Mouse (Mus musculus): Measurements from ENCODE around the gene Slit3. TPM values are rescaled to one million over a fixed set of nuclear protein-coding genes. Genes with fewer than 3 reads are reported as not detected.

The Slit3 gene
- polyA plus RNA-seq, 1 experiment: 0.04 TPM

DNA sequence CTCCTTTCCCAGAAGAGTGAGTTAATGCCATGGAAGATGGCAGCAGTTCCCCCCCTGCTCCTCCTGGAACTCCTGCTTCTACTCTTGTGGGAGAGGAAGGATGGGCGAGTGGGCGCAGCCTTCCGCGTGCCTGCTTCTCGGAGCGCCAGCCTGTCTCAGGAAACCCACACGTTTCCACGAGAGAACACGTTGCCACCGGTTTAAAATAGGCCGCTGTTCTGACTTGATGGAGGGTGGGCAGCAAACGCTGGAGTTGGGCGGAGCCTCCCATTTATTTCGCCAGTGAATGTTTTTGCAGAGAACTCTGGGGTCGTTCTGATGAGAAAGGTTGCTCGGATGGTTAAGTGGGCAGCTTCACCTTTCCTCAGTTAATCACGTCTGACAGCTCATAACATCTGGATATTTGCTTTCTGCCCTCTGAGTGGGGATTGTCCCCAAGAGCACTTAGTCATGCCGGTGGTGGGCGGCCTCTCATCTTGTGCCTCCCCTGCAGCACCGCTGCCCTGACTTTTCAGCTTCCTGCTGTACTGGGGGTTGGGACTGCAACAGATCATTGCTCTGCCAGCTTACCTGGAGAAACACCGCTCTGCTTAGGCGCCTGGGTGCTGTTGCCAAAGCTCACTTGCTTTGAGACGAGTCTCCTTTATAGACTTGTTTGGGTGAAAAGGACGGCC, 57.3 kb downstream of the Slit3 start:
- TF ChIP-seq GATA1 (IDR thresholded peaks at IDR 0.05; ENCODE audit: borderline replicate concordance, low read length) (no peak), FLI1 (IDR thresholded peaks at IDR 0.05; ENCODE audit: low read length) (no peak)
- Histone ChIP-seq H3K27me3 (replicated peaks) (no peaks in the 10 kb centered on the region), H3K4me3 (replicated peaks) (no peak overlapping the region), H3K36me3 (replicated peaks; ENCODE audit: low read length) (no peaks in the 10 kb centered on the region), H3K4me1 (no peaks in the 10 kb centered on the region), H3K9me3 (no peaks in the 10 kb centered on the region)

- no peak overlapping the region for H3K4me3 ChIP-seq (replicated peaks)
- H3K4me1 ChIP-seq: no peaks in the 10 kb centered on the region
- no peaks in the 10 kb centered on the region for H3K36me3 ChIP-seq (replicated peaks; ENCODE audit: low read length)
- H3K27me3 ChIP-seq (replicated peaks): no peaks in the 10 kb centered on the region
- no peaks in the 10 kb centered on the region for H3K9me3 ChIP-seq
- TF ChIP-seq GATA1 (IDR thresholded peaks at IDR 0.05; ENCODE audit: borderline replicate concordance, low read length): no peak
- TF ChIP-seq FLI1 (IDR thresholded peaks at IDR 0.05; ENCODE audit: low read length): no peak
These were observed 58.3 kb downstream of the Slit3 start for GRCm38 (mm10) chr11:35179305-35179704.

- no peak for TF ChIP-seq FLI1 (IDR thresholded peaks at IDR 0.05; ENCODE audit: low read length)
- no peak for TF ChIP-seq GATA1 (IDR thresholded peaks at IDR 0.05; ENCODE audit: borderline replicate concordance, low read length)
- H3K27me3 ChIP-seq (replicated peaks): no peaks in the 10 kb centered on the region
- no peaks in the 10 kb centered on the region for H3K36me3 ChIP-seq (replicated peaks; ENCODE audit: low read length)
- H3K4me1 ChIP-seq: no peaks in the 10 kb centered on the region
- no peaks in the 10 kb centered on the region for H3K9me3 ChIP-seq
- H3K4me3 ChIP-seq (replicated peaks): no peak overlapping the region
These were observed 61.9 kb downstream of the Slit3 start for GRCm38 (mm10) chr11:35182887-35183286.

GRCm38 (mm10) chr11:35194826-35195225, 73.8 kb downstream of the Slit3 start:
- Histone ChIP-seq H3K36me3 (replicated peaks; ENCODE audit: low read length) (no peaks in the 10 kb centered on the region), H3K4me3 (replicated peaks) (no peak overlapping the region), H3K27me3 (replicated peaks) (no peaks in the 10 kb centered on the region), H3K9me3 (no peaks in the 10 kb centered on the region; the same call in 1 of the 2 replicates), H3K4me1 (no peaks in the 10 kb centered on the region)
- TF ChIP-seq FLI1 (IDR thresholded peaks at IDR 0.05; ENCODE audit: low read length): no peak
- TF ChIP-seq GATA1 (IDR thresholded peaks at IDR 0.05; ENCODE audit: borderline replicate concordance, low read length): no peak

- TF ChIP-seq GATA1 (IDR thresholded peaks at IDR 0.05; ENCODE audit: borderline replicate concordance, low read length) (no peak), FLI1 (IDR thresholded peaks at IDR 0.05; ENCODE audit: low read length) (no peak)
- H3K27me3 ChIP-seq (replicated peaks): no peaks in the 10 kb centered on the region
- H3K9me3 ChIP-seq: no peaks in the 10 kb centered on the region; the same call in 1 of the 2 replicates
- H3K4me1 ChIP-seq: no peaks in the 10 kb centered on the region
- no peaks in the 10 kb centered on the region for H3K36me3 ChIP-seq (replicated peaks; ENCODE audit: low read length)
- H3K4me3 ChIP-seq (replicated peaks): no peak overlapping the region
These were observed 75.8 kb downstream of the Slit3 start for GRCm38 (mm10) chr11:35196777-35197176.

DNA sequence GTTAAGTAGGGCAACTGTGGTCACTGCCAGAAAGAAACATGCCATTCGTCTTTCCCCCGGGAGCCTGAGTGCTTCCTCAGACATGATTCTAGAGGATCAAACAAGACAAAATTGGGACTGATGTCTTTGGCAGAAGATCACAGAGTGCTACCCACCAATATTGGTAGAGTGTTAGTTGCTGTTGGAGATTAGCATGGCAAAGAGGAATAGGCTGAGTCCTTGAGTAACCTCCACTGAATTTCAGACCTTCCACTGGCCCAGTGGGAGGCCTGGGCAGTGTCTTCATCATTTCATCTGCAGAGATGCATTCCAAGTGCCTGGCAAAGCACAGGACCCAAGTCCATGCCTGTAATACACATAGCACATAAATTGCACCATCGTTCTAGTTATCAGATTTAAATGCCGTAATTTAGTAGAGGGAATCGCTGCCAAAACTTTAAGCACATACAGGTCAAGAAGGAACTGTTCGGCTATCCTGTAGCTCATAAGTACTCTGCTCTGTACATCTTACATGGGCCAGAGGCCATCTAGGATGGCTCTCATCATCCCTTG, 77.6 kb downstream of the Slit3 start:
- TF ChIP-seq GATA1 (IDR thresholded peaks at IDR 0.05; ENCODE audit: borderline replicate concordance, low read length) (no peak), FLI1 (IDR thresholded peaks at IDR 0.05; ENCODE audit: low read length) (no peak)

DNA sequence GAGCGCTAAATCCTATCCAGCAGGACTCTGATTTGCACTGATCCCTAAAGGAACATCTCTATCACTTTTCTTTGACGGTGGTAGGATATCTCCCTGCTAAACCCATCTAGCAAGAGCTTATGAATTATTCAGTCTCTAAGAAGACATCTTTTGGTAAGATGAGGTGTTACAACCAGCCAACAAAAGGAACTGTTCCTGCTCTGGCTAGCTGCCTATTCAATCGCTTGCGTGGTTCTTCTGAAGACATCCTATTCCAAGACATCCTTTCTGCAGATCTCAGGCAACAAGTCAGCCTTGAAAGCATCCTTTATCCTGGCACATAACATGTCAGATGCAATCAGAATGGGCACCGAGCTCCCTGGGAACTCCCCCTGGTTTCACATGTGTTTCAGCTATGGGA, 81.3 kb downstream of the Slit3 start:
- Histone ChIP-seq H3K4me3 (replicated peaks) (no peak overlapping the region), H3K4me1 (no peaks in the 10 kb centered on the region), H3K27me3 (replicated peaks) (no peaks in the 10 kb centered on the region), H3K9me3 (no peaks in the 10 kb centered on the region; the same call in 1 of the 2 replicates), H3K36me3 (replicated peaks; ENCODE audit: low read length) (no peaks in the 10 kb centered on the region)
- no peak for TF ChIP-seq GATA1 (IDR thresholded peaks at IDR 0.05; ENCODE audit: borderline replicate concordance, low read length)
- no peak for TF ChIP-seq FLI1 (IDR thresholded peaks at IDR 0.05; ENCODE audit: low read length)

More for the DNA sequence above, 77.6 kb downstream of the Slit3 start:
- no peaks in the 10 kb centered on the region; the same call in 1 of the 2 replicates for H3K9me3 ChIP-seq
- H3K4me1 ChIP-seq: no peaks in the 10 kb centered on the region
- no peaks in the 10 kb centered on the region for H3K27me3 ChIP-seq (replicated peaks)
- no peak overlapping the region for H3K4me3 ChIP-seq (replicated peaks)
- H3K36me3 ChIP-seq (replicated peaks; ENCODE audit: low read length): no peaks in the 10 kb centered on the region

DNA sequence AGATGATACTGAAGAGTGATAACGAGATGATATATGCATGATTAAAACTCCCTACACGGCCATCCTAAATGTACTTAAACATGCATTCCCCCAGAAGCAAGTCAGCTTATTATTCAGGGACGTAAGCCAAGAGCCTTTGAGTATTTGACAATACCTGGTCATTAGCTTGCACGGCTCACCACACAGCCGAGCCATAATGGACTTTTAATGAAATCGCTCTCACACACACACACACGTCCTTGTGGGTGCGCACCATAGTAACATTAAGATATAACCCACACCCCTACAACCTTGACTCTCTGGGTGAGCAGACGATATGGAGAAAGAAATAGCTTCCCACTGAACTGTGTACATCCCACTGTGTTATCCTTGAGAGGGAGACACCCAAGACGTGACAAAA, 82.6 kb downstream of the Slit3 start:
- H3K36me3 ChIP-seq (replicated peaks; ENCODE audit: low read length): no peaks in the 10 kb centered on the region
- no peak for TF ChIP-seq GATA1 (IDR thresholded peaks at IDR 0.05; ENCODE audit: borderline replicate concordance, low read length)
- no peak for TF ChIP-seq FLI1 (IDR thresholded peaks at IDR 0.05; ENCODE audit: low read length)
- H3K4me3 ChIP-seq (replicated peaks): no peak overlapping the region
- H3K4me1 ChIP-seq: no peaks in the 10 kb centered on the region
- H3K9me3 ChIP-seq: no peaks in the 10 kb centered on the region; the same call in 1 of the 2 replicates
- H3K27me3 ChIP-seq (replicated peaks): no peaks in the 10 kb centered on the region

- Histone ChIP-seq H3K4me3 (replicated peaks) (no peak overlapping the region), H3K4me1 (no peaks in the 10 kb centered on the region), H3K27me3 (replicated peaks) (no peaks in the 10 kb centered on the region), H3K9me3 (no peaks in the 10 kb centered on the region; the same call in 1 of the 2 replicates), H3K36me3 (replicated peaks; ENCODE audit: low read length) (no peaks in the 10 kb centered on the region)
- no peak for TF ChIP-seq GATA1 (IDR thresholded peaks at IDR 0.05; ENCODE audit: borderline replicate concordance, low read length)
- TF ChIP-seq FLI1 (IDR thresholded peaks at IDR 0.05; ENCODE audit: low read length): no peak
These were observed 83.1 kb downstream of the Slit3 start for GRCm38 (mm10) chr11:35204084-35204483.
